Mouse (Mus musculus) small intestine, adult 2 months (tissue): ENCODE results near the gene Tmem203.

Experiments used
- CTCF ChIP-seq: fragments of 200-500 bp; IDR thresholded peaks from 2 replicates; pipeline ENCODE4 v1.5.1; 2012; ENCODE audit warnings: low read depth, mild to moderate bottlenecking, control low read depth, inconsistent platforms, low read length, moderate library complexity, mixed read lengths; ENCODE audit not compliant: insufficient replicate concordance, insufficient read length; ENCODE audit errors: extremely low read depth
- POLR2A ChIP-seq: fragments of 200-500 bp; IDR thresholded peaks from 2 replicates; pipeline ENCODE4 v1.6.1; 2012; ENCODE audit warnings: low read depth, mild to moderate bottlenecking, control low read depth, inconsistent platforms, low read length, moderate library complexity

DNA sequence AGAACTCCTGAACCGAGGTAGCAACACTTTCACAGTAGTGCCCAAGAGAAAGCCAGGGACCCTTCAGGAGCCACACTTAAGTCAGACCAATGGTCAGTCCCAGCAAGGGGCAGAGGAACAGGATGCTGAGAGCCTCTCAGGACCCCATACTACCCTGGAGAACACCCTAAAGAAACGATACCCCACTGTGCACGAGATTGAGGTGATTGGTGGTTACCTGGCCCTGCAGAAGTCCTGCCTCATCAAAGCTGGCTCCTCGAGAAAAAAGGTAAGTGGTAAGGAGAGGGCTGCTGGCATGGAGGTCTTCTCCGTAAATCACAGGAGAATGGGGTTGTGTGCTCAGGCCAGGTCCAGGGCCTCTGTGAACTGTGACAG is 9.0 kb downstream of the Tmem203 start:
- no peak for TF ChIP-seq CTCF
- no peak for TF ChIP-seq POLR2A
